Mouse (Mus musculus): ENCODE measurements around the gene Usp37. TPM values are rescaled to one million over a fixed set of nuclear protein-coding genes. Genes with fewer than 3 reads are reported as not detected.

Gene Usp37
- polyA plus RNA-seq, 1 experiment from 2014 or later: 12.0 TPM

DNA sequence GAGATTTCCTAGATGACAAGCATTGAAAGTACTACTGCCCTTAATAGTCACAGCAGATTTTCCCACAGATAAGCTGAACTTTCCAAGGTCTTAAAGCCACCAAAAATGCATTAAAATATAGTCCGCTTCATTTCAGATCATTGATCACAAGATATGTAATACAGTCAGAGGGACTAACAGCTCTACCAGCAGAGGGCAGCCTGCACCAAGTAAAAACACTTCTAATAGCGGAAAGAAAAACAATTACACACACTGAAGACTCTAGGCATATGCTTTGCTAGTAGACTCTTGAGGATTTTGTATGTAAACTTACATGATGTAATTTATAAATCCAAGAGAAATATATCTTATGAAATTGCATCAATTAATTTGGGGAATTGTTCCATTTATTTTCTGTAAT lies 83.8 kb downstream of the Usp37 start:
- WGBS (ENCODE audit: insufficient replicate concordance): 67% methylated on average over 2 of the region's 2 CpGs
- Histone ChIP-seq H3K4me3 (replicated peaks) (no peak overlapping the region), H3K36me3 (replicated peaks) (peaks cover 63% of the 10 kb centered on the region), H3K9me3 (replicated peaks) (no peaks in the 10 kb centered on the region), H3K4me1 (replicated peaks) (no peaks in the 10 kb centered on the region), H3K27me3 (no peaks in the 10 kb centered on the region), H3K9ac (no peak overlapping the region), H3K27ac (replicated peaks) (no peak overlapping the region), H3K4me2 (no peak overlapping the region)
- no peak for ATAC-seq (ENCODE audit: insufficient read depth)

DNA sequence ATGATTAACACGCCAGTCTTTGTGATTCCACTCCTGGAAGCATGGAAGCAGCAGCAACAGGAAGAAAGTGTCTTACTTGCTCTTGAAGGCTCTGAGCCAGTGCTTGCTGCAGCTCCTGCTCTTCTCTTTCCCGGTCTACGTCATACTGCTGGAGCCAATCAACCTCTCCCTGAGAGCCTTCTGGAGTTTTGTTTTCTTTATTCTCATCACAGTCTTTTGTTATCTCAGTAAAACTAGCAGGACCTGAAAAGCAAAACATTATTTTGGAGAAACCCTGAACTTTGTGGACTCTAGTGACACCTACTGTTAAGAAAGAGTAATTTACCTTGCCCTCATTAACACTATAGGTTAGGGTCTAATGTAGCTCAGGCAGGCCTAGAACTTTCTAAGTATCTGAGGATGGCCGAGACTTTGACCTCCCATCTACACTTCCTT lies 91.5 kb downstream of the Usp37 start:
- no peaks in the 10 kb centered on the region for H3K9me3 ChIP-seq (replicated peaks)
- no peaks in the 10 kb centered on the region for H3K27me3 ChIP-seq
- ATAC-seq (ENCODE audit: insufficient read depth): no peak; the same call in 1 of the 2 replicates
- no peak overlapping the region for H3K9ac ChIP-seq
- H3K36me3 ChIP-seq (replicated peaks): peaks cover 82% of the 10 kb centered on the region
- H3K4me2 ChIP-seq: no peak overlapping the region
- no peak overlapping the region for H3K4me3 ChIP-seq (replicated peaks)
- WGBS (ENCODE audit: insufficient replicate concordance): 65% methylated on average over 4 of the region's 4 CpGs
- H3K27ac ChIP-seq (replicated peaks): no peak overlapping the region
- no peaks in the 10 kb centered on the region for H3K4me1 ChIP-seq (replicated peaks)

DNA sequence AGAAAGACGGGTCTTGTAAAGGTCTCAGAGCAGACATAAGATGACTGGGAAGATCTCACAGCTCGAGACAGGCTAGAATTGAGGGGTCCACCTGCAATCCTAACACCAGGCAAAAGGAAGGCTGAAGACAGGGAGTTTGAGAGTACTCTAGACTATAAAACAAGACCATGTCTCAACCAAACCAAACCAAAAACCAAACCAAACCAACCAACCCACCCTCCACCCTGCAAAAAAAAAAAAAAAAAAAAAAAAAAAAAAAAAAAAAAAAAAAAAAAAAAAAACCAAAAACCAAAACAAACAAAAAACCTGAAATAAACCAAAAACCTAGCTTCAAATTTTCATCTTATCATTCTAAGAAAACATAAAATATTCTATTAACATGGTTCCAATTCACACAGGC lies 99.5 kb downstream of the Usp37 start:
- H3K36me3 ChIP-seq (replicated peaks): peaks cover 82% of the 10 kb centered on the region
- WGBS (ENCODE audit: insufficient replicate concordance): 74% methylated on average over 2 of the region's 2 CpGs
- H3K4me3 ChIP-seq (replicated peaks): no peak overlapping the region
- H3K27ac ChIP-seq (replicated peaks): no peak overlapping the region
- H3K4me2 ChIP-seq: no peak overlapping the region
- ATAC-seq (ENCODE audit: insufficient read depth): no peak
- no peaks in the 10 kb centered on the region for H3K4me1 ChIP-seq (replicated peaks)
- H3K9me3 ChIP-seq (replicated peaks): no peaks in the 10 kb centered on the region
- H3K27me3 ChIP-seq: no peaks in the 10 kb centered on the region
- no peak overlapping the region for H3K9ac ChIP-seq

DNA sequence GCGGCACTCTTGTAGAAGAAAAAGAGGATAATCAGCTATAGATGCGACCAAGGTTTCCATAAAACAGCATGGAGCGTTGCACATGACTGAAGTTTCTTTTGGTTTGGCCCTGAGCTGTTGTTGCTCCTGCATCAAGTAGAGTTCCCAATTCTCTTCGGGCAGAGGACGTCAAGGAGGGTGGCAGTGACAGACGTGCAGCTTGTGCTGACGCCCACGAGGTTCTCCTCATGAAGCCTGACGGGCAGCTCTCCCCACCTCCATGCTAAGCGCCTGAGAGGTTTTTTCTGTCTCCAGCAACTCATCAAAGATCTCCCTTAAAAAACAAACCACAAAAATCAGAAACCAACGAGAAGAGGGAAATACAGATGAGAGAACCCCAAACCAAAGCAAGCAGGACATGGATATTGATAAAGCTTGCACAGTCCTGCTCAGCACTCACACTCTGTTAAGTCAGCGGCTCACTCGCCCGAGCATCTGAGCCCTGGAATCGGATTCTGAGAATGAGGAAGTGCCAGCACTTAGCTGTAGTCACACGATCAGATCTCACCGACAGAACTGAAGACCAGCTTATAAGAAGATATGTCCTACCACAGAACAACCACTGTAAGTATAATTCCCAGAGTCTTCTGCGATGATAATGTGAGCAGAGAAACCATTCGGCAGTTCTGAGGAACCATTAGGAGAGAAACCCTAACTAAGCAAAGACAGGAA lies 104.8 kb downstream of the Usp37 start:
- Histone ChIP-seq H3K9ac (no peak overlapping the region), H3K27me3 (no peaks in the 10 kb centered on the region), H3K4me3 (replicated peaks) (no peak overlapping the region), H3K4me1 (replicated peaks) (peaks cover 20% of the 10 kb centered on the region), H3K4me2 (no peak overlapping the region), H3K36me3 (replicated peaks) (peaks cover 72% of the 10 kb centered on the region), H3K27ac (replicated peaks) (no peak overlapping the region), H3K9me3 (replicated peaks) (no peaks in the 10 kb centered on the region)
- 67% methylated on average over 19 of the region's 19 CpGs for WGBS (ENCODE audit: insufficient replicate concordance)
- no peak for ATAC-seq (ENCODE audit: insufficient read depth)

DNA sequence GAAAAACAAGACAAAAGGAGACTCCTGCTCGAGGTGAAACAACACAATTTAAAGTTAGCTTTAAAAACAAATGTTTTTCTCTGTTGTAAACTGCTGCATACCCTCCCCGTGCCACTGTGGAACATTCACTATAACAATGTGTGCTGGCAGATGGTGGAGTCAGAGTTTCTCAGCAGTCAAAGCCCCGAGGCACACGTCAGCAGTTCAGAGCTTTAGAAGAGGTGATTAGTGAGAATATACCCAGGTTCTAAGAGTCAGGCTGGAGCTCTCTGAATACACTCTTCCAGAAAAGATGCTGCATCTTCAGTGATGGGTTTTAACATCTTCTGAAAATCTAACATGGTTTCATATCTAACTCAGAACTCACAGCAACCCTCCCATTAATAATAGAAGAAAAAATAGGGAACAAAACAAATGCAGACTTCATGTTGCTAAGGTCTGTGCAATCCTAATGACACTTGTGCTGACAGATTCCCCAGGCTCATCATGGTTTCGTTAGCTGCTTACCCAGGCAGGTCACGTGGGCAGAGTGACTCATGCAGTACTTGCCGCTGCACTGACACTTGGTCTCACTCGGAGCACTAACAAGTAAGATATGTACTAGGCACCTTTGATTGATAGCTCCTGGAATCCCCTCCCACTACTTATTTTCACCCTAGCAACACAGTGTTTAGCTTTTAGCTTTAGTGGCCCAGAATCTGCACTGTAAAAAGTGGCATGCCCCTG lies 106.2 kb downstream of the Usp37 start:
- WGBS (ENCODE audit: insufficient replicate concordance): 74% methylated on average over 8 of the region's 8 CpGs

DNA sequence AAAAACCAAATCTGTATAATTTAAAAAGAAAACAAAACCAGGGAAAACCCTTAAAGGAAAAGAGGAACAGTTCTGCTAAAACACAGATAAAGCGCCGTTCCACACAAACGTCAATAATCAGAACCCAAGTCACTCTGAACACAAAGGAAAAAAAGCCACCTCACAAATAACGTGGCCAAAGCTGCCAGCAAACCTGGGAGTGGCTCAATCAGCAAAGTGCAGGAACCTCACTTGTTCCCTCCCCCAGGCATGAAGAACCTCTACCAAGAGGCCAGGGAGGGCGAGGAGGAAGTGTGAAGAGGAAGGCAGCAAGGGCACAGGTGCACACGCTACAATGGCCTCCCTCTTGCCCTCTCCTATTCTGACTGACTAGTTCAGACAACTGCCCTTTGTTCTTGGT lies 108.5 kb downstream of the Usp37 start:
- WGBS (ENCODE audit: insufficient replicate concordance): 26% methylated on average over 6 of the region's 6 CpGs
- Histone ChIP-seq H3K4me3 (replicated peaks) (no peak overlapping the region), H3K27ac (replicated peaks) (peak overlapping the region; percentile 51), H3K4me2 (peak overlapping the region; percentile 18; the same call in 1 of the 2 replicates), H3K27me3 (no peaks in the 10 kb centered on the region), H3K36me3 (replicated peaks) (peaks cover 45% of the 10 kb centered on the region), H3K9ac (no peak overlapping the region), H3K9me3 (replicated peaks) (no peaks in the 10 kb centered on the region), H3K4me1 (replicated peaks) (peaks cover 40% of the 10 kb centered on the region)
- peak; percentile 64 for ATAC-seq (ENCODE audit: insufficient read depth)

More for the DNA sequence above, 106.2 kb downstream of the Usp37 start:
- Histone ChIP-seq H3K9me3 (replicated peaks) (no peaks in the 10 kb centered on the region), H3K27me3 (no peaks in the 10 kb centered on the region), H3K9ac (no peak overlapping the region), H3K4me2 (no peak overlapping the region), H3K36me3 (replicated peaks) (peaks cover 63% of the 10 kb centered on the region), H3K4me3 (replicated peaks) (no peak overlapping the region), H3K27ac (replicated peaks) (no peak overlapping the region), H3K4me1 (replicated peaks) (peaks cover 33% of the 10 kb centered on the region)
- no peak for ATAC-seq (ENCODE audit: insufficient read depth)

DNA sequence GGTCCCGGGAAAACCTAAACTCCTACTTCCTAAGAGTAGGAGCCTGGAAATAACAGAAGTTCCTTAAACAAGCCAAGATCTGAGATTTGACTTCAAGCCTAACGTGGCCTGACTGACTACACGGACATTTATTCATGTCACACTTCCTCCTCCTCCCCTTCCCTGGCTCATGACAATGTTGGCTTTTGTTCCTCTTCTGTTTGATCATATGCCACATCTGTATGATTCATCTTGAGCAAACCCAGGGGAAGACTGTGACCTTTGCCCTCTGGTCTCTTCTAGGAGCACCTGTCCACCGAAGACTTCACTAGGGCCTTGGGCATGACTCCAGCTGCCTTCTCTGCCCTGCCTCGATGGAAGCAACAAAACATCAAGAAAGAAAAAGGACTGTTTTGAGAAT lies 109.5 kb downstream of the Usp37 start:
- Histone ChIP-seq H3K4me2 (no peak overlapping the region), H3K9me3 (replicated peaks) (no peaks in the 10 kb centered on the region), H3K36me3 (replicated peaks) (peaks cover 36% of the 10 kb centered on the region), H3K27me3 (no peaks in the 10 kb centered on the region), H3K27ac (replicated peaks) (peak overlapping the region; percentile 56; the same call in 1 of the 2 replicates), H3K4me3 (replicated peaks) (no peak overlapping the region), H3K9ac (no peak overlapping the region), H3K4me1 (replicated peaks) (peaks cover 44% of the 10 kb centered on the region)
- no peak for ATAC-seq (ENCODE audit: insufficient read depth)
- 66% methylated on average over 5 of the region's 5 CpGs for WGBS (ENCODE audit: insufficient replicate concordance)

DNA sequence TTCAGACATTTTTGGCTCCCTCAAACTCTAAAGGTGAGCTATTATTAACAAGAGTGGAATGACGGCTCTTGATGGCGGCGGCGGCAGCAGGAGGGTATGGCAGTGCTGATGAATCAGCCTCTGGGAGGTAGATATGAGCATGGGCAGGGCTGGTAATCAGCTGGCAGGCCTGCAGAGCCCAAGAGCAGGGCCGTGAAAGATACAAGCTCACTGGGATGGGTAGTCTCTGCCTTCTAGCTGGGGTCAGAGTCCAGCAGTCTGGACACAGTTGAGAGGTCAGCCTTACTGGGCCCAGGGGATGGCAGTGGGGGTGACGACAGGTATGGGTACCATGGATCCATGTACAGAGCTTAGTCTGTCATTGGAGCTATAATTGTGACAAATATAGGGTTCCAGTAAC lies 110.9 kb downstream of the Usp37 start:
- H3K4me1 ChIP-seq (replicated peaks): peaks cover 45% of the 10 kb centered on the region
- no peak overlapping the region for H3K9ac ChIP-seq
- H3K27me3 ChIP-seq: no peaks in the 10 kb centered on the region
- peaks cover 23% of the 10 kb centered on the region for H3K36me3 ChIP-seq (replicated peaks)
- ATAC-seq (ENCODE audit: insufficient read depth): peak; percentile 68
- H3K9me3 ChIP-seq (replicated peaks): no peaks in the 10 kb centered on the region
- WGBS (ENCODE audit: insufficient replicate concordance): 65% methylated on average over 6 of the region's 6 CpGs
- peak overlapping the region; percentile 56 for H3K27ac ChIP-seq (replicated peaks)
- H3K4me3 ChIP-seq (replicated peaks): no peak overlapping the region
- H3K4me2 ChIP-seq: no peak overlapping the region

DNA sequence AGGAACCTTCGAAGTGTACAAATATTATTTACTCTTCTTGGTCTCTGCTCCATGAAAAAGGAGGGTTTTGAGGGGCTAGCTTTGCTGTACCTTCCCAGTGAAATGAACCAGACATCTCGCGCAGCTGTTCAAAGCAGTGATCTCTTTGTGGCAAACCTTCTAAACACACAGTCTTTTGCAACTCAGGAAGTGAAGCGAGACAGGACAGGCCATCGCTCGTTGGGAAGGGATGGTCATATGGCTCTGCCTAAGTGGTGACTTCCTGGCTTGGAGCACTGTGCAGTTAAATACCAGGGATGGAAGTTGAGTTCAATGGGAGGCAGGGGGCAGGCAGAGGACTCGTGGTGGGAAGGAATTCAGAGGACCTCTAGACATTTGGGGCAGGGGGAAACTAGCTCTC lies 118.2 kb downstream of the Usp37 start:
- Histone ChIP-seq H3K27ac (replicated peaks) (no peak overlapping the region), H3K9me3 (replicated peaks) (no peaks in the 10 kb centered on the region), H3K4me2 (no peak overlapping the region), H3K27me3 (peaks cover 4% of the 10 kb centered on the region; the same call in 1 of the 2 replicates), H3K36me3 (replicated peaks) (no peaks in the 10 kb centered on the region), H3K4me3 (replicated peaks) (no peak overlapping the region), H3K9ac (no peak overlapping the region), H3K4me1 (replicated peaks) (0 out of 2 replicates have a peak, but pooled peaks cover 5% of the 10 kb centered on the region)
- 25% methylated on average over 7 of the region's 7 CpGs for WGBS (ENCODE audit: insufficient replicate concordance)
- no peak for ATAC-seq (ENCODE audit: insufficient read depth)

DNA sequence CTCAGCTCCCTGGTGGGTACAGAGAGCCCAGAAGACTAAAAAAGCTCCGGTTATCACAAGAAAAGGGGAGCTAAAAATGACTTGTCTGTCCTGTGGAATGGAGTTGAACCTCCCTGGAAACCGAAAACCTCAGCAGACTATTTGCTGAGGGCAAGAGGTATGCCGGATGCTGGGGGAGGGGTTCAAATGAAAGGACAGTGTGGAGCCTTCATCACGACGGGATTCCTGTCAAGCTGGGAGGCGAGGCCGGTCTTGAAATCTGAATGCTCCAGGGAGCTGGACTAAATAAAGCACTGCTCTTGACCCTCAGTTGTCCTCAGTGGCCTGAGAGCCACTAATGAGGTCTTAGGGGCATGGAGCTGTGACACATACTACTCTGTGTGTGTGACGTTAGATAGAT lies 120.9 kb downstream of the Usp37 start:
- Histone ChIP-seq H3K27me3 (peaks cover 4% of the 10 kb centered on the region; the same call in 1 of the 2 replicates), H3K4me3 (replicated peaks) (no peak overlapping the region), H3K4me1 (replicated peaks) (no peaks in the 10 kb centered on the region), H3K9me3 (replicated peaks) (no peaks in the 10 kb centered on the region), H3K27ac (replicated peaks) (no peak overlapping the region), H3K4me2 (no peak overlapping the region), H3K9ac (no peak overlapping the region), H3K36me3 (replicated peaks) (no peaks in the 10 kb centered on the region)
- ATAC-seq (ENCODE audit: insufficient read depth): no peak
- 45% methylated on average over 8 of the region's 8 CpGs for WGBS (ENCODE audit: insufficient replicate concordance)

DNA sequence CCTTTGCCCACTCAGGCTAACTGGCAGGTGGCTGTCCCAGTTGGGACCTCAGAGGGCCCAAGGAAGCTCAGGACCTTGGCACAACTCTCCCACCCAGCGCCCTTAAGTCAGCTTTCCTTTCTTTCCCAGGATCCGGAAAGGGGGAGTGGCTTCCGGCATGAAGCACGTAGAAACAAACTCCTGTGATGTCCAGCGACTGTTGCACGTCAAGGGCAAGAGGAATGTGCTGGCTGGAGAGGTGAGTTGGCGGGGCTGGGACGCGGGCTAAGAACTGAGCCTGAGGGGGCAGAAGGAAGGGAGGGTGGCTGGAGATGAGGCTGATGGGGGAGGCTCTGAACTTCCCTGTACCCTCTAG lies 124.7 kb downstream of the Usp37 start:
- H3K4me3 ChIP-seq (replicated peaks): no peak overlapping the region
- no peak overlapping the region for H3K27ac ChIP-seq (replicated peaks)
- WGBS (ENCODE audit: insufficient replicate concordance): 61% methylated on average over 9 of the region's 9 CpGs
- H3K9ac ChIP-seq: no peak overlapping the region
- no peaks in the 10 kb centered on the region for H3K27me3 ChIP-seq
- H3K4me1 ChIP-seq (replicated peaks): peaks cover 8% of the 10 kb centered on the region
- no peak for ATAC-seq (ENCODE audit: insufficient read depth)
- H3K4me2 ChIP-seq: no peak overlapping the region
- H3K9me3 ChIP-seq (replicated peaks): peaks cover 11% of the 10 kb centered on the region; the same call in 1 of the 2 replicates
- no peaks in the 10 kb centered on the region for H3K36me3 ChIP-seq (replicated peaks)

All from liver, embryonic 15.5 days (tissue).